Mouse (Mus musculus) thymus, adult 2 months (tissue): ENCODE measurements around the gene Gata3.

Experiments
- CTCF ChIP-seq: fragments of 200-500 bp; IDR thresholded peaks from 2 replicates; pipeline ENCODE4 v1.5.1; 2012; ENCODE audit warnings: mild to moderate bottlenecking, control low read depth, low read length, moderate library complexity, borderline replicate concordance; ENCODE audit not compliant: control insufficient read depth, poor library complexity, insufficient read depth; ENCODE audit errors: extremely low read depth
- POLR2A ChIP-seq: fragments of 200-500 bp; IDR thresholded peaks from 2 replicates; pipeline ENCODE4 v1.6.1; 2012; ENCODE audit warnings: mild to moderate bottlenecking, low read length, control low read depth, moderate library complexity; ENCODE audit not compliant: control insufficient read depth, poor library complexity, insufficient read depth; ENCODE audit errors: extremely low read depth

DNA sequence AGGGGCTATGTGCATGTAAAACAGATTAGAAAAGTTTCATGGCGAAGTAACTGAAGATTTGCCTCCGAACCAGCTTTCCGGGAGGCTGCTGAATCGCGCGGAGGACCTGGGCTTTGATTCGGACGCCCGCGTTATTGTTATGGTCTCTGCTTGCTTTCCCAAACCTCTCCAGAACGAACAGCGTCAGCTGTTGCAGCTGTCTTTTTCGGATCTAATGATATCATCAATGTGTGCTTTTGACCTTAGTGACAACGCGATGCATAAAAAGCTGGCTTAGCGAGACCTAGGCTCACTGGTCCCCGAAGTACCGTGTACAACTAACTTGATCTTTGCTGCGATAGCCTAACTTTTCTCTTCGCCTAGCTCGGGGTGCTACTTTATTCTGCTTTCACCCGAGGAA is 10.7 kb downstream of the Gata3 start:
- no peak for TF ChIP-seq CTCF
- no peak; the same call in 1 of the 2 replicates for TF ChIP-seq POLR2A
